Mouse (Mus musculus): ENCODE measurements around the gene Glrx.

- TF ChIP-seq CTCF (IDR thresholded peaks at IDR 0.05; ENCODE audit: low read depth) = no peak
- TF ChIP-seq EP300 (IDR thresholded peaks at IDR 0.05; ENCODE audit: low read depth) = no peak
These were observed 14.9 kb upstream of the Glrx start for GRCm38 (mm10) chr13:75824611-75825319.
